Mouse (Mus musculus) forebrain, embryonic 11.5 days (tissue): Measurements from ENCODE around the gene Spon1. TPM values are rescaled to one million over a fixed set of nuclear protein-coding genes. Genes with fewer than 3 reads are reported as not detected.
A peak's percentile ranks its signal among the peaks of the same experiment; 100 is the strongest.

Experiments
- ATAC-seq: fragments of 200-750 bp; cut with Nextera tagmentation; replicated peaks from 2 replicates; pipeline ENCODE4 v1.8.0; 2017; ENCODE audit warnings: moderate TSS enrichment; ENCODE audit not compliant: low FRiP score
- DNase-seq: peaks from one replicate; pipeline ENCODE4 v3.0.0-alpha.2; 2017; ENCODE audit warnings: low spot score
- H3K27ac ChIP-seq: fragments of 300-500 bp; sonication (generic); 2 replicates; pipeline ENCODE4 v1.5.1; 2014; ENCODE audit warnings: low read depth, low read length
- H3K27me3 ChIP-seq: fragments of 300-500 bp; sonication (generic); 2 replicates; pipeline ENCODE4 v1.6.1; 2014; ENCODE audit warnings: mild to moderate bottlenecking, low read length, mixed read lengths; ENCODE audit not compliant: control insufficient read depth, insufficient read depth
- H3K36me3 ChIP-seq: fragments of 300-500 bp; sonication (generic); 2 replicates; pipeline ENCODE4 v1.6.1; 2014; ENCODE audit warnings: mild to moderate bottlenecking, low read length, moderate library complexity, mixed read lengths; ENCODE audit not compliant: control insufficient read depth, insufficient read depth
- H3K4me1 ChIP-seq: fragments of 300-500 bp; sonication (generic); replicated peaks from 2 replicates; pipeline ENCODE4 v1.6.1; 2014; ENCODE audit warnings: low read length, mixed read lengths; ENCODE audit not compliant: control insufficient read depth, insufficient read depth
- H3K4me2 ChIP-seq: fragments of 300-500 bp; sonication (generic); 2 replicates; pipeline ENCODE4 v1.6.1; 2014; ENCODE audit warnings: low read depth, mild to moderate bottlenecking, low read length, moderate library complexity, mixed read lengths; ENCODE audit not compliant: severe bottlenecking
- H3K4me3 ChIP-seq: fragments of 300-500 bp; sonication (generic); 2 replicates; pipeline ENCODE4 v1.5.1; 2014; ENCODE audit warnings: low read depth, low read length
- H3K9ac ChIP-seq: fragments of 300-500 bp; sonication (generic); 2 replicates; pipeline ENCODE4 v1.6.1; 2014; ENCODE audit warnings: low read length
- H3K9me3 ChIP-seq: fragments of 300-500 bp; sonication (generic); 2 replicates; pipeline ENCODE4 v1.6.1; 2016; ENCODE audit warnings: low read length, mixed read lengths; ENCODE audit not compliant: control insufficient read depth
- WGBS: fragments of 180-500 bp; shearing (Covaris S2); extraction: QIAGEN DNeasy Blood & Tissue Kit; methylation state at CpG from one replicate; pipeline ENCODE4 v1.1.7; 2014; 5-methylcytosine and 5-hydroxymethylcytosine counted together
- polyA plus RNA-seq: library from polyadenylated mRNA; unstranded; fragments of >200 nt; fragmentation: Nextera tagmentation; extraction: Ambion mirVana; gene quantifications from 2 replicates; pipeline ENCODE4 v1.2.1, GENCODE M21; 2014

Spon1 gene
- polyA plus RNA-seq, 1 experiment from 2014 or later = 9.0 TPM

- Histone ChIP-seq H3K9me3 (no peaks in the 10 kb centered on the region), H3K27ac (no peak overlapping the region), H3K27me3 (peaks cover 31% of the 10 kb centered on the region), H3K4me2 (peak overlapping the region; percentile 12; the same call in 1 of the 2 replicates), H3K36me3 (no peaks in the 10 kb centered on the region), H3K4me3 (no peak overlapping the region), H3K4me1 (peaks cover 14% of the 10 kb centered on the region; the same call in 1 of the 2 replicates), H3K9ac (no peak overlapping the region)
- WGBS = 2% methylated on average over 6 of the region's 6 CpGs
- peak; percentile 56 for DNase-seq
- ATAC-seq = no peak
These were observed 3.5 kb downstream of the Spon1 start for GRCm38 (mm10) chr7:113769281-113769680.

DNA sequence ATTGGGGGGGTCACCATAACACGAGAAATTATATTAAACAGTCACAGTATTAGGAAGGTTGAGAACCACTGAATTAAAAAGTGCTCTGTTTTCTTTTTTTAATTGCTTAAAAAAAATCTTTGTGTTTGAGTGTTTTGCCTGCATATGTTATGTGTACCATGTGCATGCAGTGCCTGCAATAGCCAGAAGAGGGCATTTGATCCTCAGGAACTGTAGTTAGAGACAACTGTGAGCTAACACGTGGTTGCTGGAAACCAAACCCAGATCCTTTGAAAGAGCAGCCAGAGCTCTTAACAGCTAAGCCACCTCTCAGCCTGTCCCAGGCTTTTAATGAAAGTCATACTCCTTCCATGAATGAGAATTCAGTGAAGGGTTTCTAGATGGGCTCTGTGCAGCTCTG is 6.3 kb downstream of the Spon1 start:
- WGBS = 91% methylated on average over 2 of the region's 2 CpGs
- Histone ChIP-seq H3K27me3 (peaks cover 18% of the 10 kb centered on the region), H3K4me2 (no peak overlapping the region), H3K9me3 (no peaks in the 10 kb centered on the region), H3K9ac (no peak overlapping the region), H3K27ac (no peak overlapping the region), H3K4me1 (peaks cover 8% of the 10 kb centered on the region; the same call in 1 of the 2 replicates), H3K36me3 (no peaks in the 10 kb centered on the region), H3K4me3 (no peak overlapping the region)
- no peak for ATAC-seq
- no peak for DNase-seq

DNA sequence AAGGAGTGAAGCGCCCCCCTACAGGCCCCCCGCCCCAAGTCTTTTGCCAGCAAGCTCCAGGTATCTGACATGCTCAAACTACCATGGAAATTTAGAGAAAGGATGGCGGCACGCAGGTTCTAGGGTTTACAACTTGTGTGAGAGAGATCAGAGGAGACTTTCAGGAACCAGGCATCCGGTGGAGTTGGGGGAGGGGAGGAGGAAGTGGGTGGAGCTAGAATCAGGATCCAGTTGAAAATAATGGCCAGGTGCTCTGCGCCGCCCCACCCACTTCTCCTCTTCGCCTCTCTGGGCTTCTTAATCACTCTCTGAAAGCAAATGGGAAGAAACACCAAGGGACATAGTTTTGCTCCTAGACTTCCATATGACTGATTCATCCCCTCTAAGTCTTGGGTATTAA is 7.6 kb downstream of the Spon1 start:
- Histone ChIP-seq H3K4me1 (peaks cover 6% of the 10 kb centered on the region; the same call in 1 of the 2 replicates), H3K9me3 (no peaks in the 10 kb centered on the region), H3K36me3 (no peaks in the 10 kb centered on the region), H3K9ac (no peak overlapping the region), H3K4me3 (no peak overlapping the region), H3K27ac (no peak overlapping the region), H3K4me2 (no peak overlapping the region), H3K27me3 (peaks cover 8% of the 10 kb centered on the region; the same call in 1 of the 2 replicates)
- ATAC-seq (no peak), DNase-seq (no peak)
- WGBS = 56% methylated on average over 8 of the region's 8 CpGs

GRCm38 (mm10) chr7:113774039-113774438 is 8.2 kb downstream of the Spon1 start:
- no peak overlapping the region for H3K27ac ChIP-seq
- 14% methylated on average over 7 of the region's 7 CpGs for WGBS
- H3K4me3 ChIP-seq = no peak overlapping the region
- H3K27me3 ChIP-seq = peaks cover 6% of the 10 kb centered on the region; the same call in 1 of the 2 replicates
- DNase-seq = peak; percentile 71
- ATAC-seq = peak; percentile 66; the same call in 1 of the 2 replicates
- H3K36me3 ChIP-seq = no peaks in the 10 kb centered on the region
- H3K9ac ChIP-seq = no peak overlapping the region
- H3K4me2 ChIP-seq = no peak overlapping the region
- peaks cover 3% of the 10 kb centered on the region; the same call in 1 of the 2 replicates for H3K4me1 ChIP-seq
- no peaks in the 10 kb centered on the region for H3K9me3 ChIP-seq

DNA sequence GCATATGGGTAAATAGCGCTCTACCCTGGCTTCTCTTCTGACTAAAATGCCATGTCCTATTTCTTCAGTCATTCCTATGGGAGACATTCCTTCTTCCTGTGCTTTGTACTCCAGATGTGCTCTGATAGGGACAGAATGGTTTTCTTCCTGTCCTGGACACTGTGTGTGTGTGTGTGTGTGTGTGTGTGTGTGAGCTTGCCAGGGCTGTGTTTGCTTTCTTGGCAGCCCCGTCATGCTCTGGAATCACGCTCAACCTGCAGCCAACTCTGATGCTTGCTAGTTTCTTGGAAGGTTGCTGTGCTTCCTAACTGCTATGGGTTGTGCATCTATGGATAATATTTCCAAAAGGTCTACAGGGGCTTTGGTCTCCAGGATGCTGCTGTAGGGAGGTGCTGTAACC is 9.1 kb downstream of the Spon1 start:
- no peak for DNase-seq
- Histone ChIP-seq H3K36me3 (no peaks in the 10 kb centered on the region), H3K9me3 (no peaks in the 10 kb centered on the region), H3K9ac (no peak overlapping the region), H3K27me3 (peaks cover 6% of the 10 kb centered on the region; the same call in 1 of the 2 replicates), H3K4me3 (no peak overlapping the region), H3K4me1 (no peaks in the 10 kb centered on the region), H3K4me2 (no peak overlapping the region), H3K27ac (no peak overlapping the region)
- no peak for ATAC-seq
- 90% methylated on average over 3 of the region's 3 CpGs for WGBS

GRCm38 (mm10) chr7:113778546-113778945 is 12.7 kb downstream of the Spon1 start:
- Histone ChIP-seq H3K4me2 (no peak overlapping the region), H3K27ac (no peak overlapping the region), H3K9ac (no peak overlapping the region), H3K9me3 (no peaks in the 10 kb centered on the region), H3K36me3 (no peaks in the 10 kb centered on the region), H3K4me3 (no peak overlapping the region), H3K27me3 (no peaks in the 10 kb centered on the region), H3K4me1 (no peaks in the 10 kb centered on the region)
- ATAC-seq = no peak
- WGBS = 94% methylated on average over 6 of the region's 6 CpGs
- DNase-seq = no peak

GRCm38 (mm10) chr7:113780286-113780685 is 14.5 kb downstream of the Spon1 start:
- Histone ChIP-seq H3K4me2 (no peak overlapping the region), H3K4me1 (no peaks in the 10 kb centered on the region), H3K4me3 (no peak overlapping the region), H3K9ac (no peak overlapping the region), H3K36me3 (no peaks in the 10 kb centered on the region), H3K9me3 (no peaks in the 10 kb centered on the region), H3K27me3 (no peaks in the 10 kb centered on the region), H3K27ac (no peak overlapping the region)
- 94% methylated on average over 5 of the region's 5 CpGs for WGBS
- DNase-seq (no peak), ATAC-seq (no peak)

DNA sequence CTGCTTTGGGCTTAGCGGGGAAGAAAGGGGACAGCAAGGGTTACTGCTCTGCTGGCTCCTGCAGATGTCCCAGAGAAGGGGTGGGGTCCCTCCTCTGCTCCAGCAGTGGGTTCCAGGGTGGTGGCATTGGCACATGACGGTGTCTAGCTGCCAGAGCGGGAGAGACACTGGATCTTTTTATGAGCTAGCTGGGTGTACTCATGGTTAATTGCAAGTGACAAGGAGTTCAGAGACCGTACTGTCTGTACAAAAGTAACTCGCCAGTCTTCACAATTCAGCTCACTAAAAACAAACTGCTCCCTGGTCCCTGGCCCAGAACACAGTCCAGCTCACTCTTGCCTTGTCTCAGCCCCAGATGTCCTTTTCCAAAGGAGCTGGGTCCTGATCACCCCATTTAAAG is 26.2 kb downstream of the Spon1 start:
- Histone ChIP-seq H3K27me3 (no peaks in the 10 kb centered on the region), H3K4me1 (no peaks in the 10 kb centered on the region), H3K27ac (no peak overlapping the region), H3K36me3 (no peaks in the 10 kb centered on the region), H3K4me2 (no peak overlapping the region), H3K9me3 (no peaks in the 10 kb centered on the region), H3K4me3 (no peak overlapping the region), H3K9ac (no peak overlapping the region)
- DNase-seq = no peak
- WGBS = 84% methylated on average over 5 of the region's 5 CpGs
- ATAC-seq = no peak

- ATAC-seq (no peak), DNase-seq (no peak)
- Histone ChIP-seq H3K4me3 (no peak overlapping the region), H3K36me3 (no peaks in the 10 kb centered on the region), H3K4me2 (no peak overlapping the region), H3K4me1 (no peaks in the 10 kb centered on the region), H3K9me3 (no peaks in the 10 kb centered on the region), H3K9ac (no peak overlapping the region), H3K27ac (no peak overlapping the region), H3K27me3 (no peaks in the 10 kb centered on the region)
- 82% methylated on average over 3 of the region's 3 CpGs for WGBS
These were observed 27.1 kb downstream of the Spon1 start for GRCm38 (mm10) chr7:113792871-113793270.
